Mouse (Mus musculus) adrenal gland, adult (tissue): ENCODE data around the gene Setd5.

ENCODE experiments used
- DNase-seq, 2 experiments: peaks; one replicate each; pipeline ENCODE4 v3.0.0; 2022 to 2023; ENCODE audit warnings: low spot score in 1 of 2; ENCODE audit not compliant: inconsistent age in 2 of 2

Gene Setd5

GRCm38 (mm10) chr6:113076686-113077516 lies at the start of gene Setd5:
Gene Setd5, plus strand, starts transcription at chr6:113077365.
- DNase-seq: peak; percentile 99 to 100

- no peak for DNase-seq
Measured at GRCm38 (mm10) chr6:113027446-113027845, 49.7 kb upstream of the Setd5 start.

- DNase-seq: no peak
Measured at GRCm38 (mm10) chr6:113029006-113029405, 48.2 kb upstream of the Setd5 start.

- peak in 1 of 2 experiments; percentile 44 for DNase-seq
Measured at GRCm38 (mm10) chr6:113030553-113030952, 46.6 kb upstream of the Setd5 start.

GRCm38 (mm10) chr6:113030970-113031660 lies 46.0 kb upstream of the Setd5 start:
- no peak for DNase-seq

GRCm38 (mm10) chr6:113032121-113032520 lies 45.0 kb upstream of the Setd5 start:
- no peak for DNase-seq

- DNase-seq: no peak
Measured at GRCm38 (mm10) chr6:113033185-113033584, 44.0 kb upstream of the Setd5 start.

- no peak for DNase-seq
Measured at GRCm38 (mm10) chr6:113034466-113034865, 42.7 kb upstream of the Setd5 start.

- DNase-seq: no peak
Measured at GRCm38 (mm10) chr6:113036463-113037175, 40.5 kb upstream of the Setd5 start.

GRCm38 (mm10) chr6:113037946-113038734 lies 39.0 kb upstream of the Setd5 start:
- peak; percentile 63 to 91 for DNase-seq

- no peak for DNase-seq
Measured at GRCm38 (mm10) chr6:113038735-113039058, 38.5 kb upstream of the Setd5 start.

- no peak for DNase-seq
Measured at GRCm38 (mm10) chr6:113040319-113040718, 36.8 kb upstream of the Setd5 start.

- no peak for DNase-seq
Measured at GRCm38 (mm10) chr6:113041215-113041990, 35.8 kb upstream of the Setd5 start.

- no peak for DNase-seq
Measured at GRCm38 (mm10) chr6:113045575-113045974, 31.6 kb upstream of the Setd5 start.

- peak; percentile 98 to 99 for DNase-seq
Measured at GRCm38 (mm10) chr6:113046041-113046975, 30.9 kb upstream of the Setd5 start, which contains the start of gene Thumpd3. Gene Thumpd3, plus strand, starts transcription at chr6:113046225.

GRCm38 (mm10) chr6:113047016-113047746 lies 30.0 kb upstream of the Setd5 start:
- peak in 1 of 2 experiments; percentile 38 for DNase-seq

- no peak for DNase-seq
Measured at GRCm38 (mm10) chr6:113048371-113048770, 28.8 kb upstream of the Setd5 start.

- no peak for DNase-seq
Measured at GRCm38 (mm10) chr6:113049159-113049558, 28.0 kb upstream of the Setd5 start.
